Mouse (Mus musculus) E14TG2a.4 (cell line): ENCODE results near the gene Cd24a.

Experiments used
- CTCF ChIP-seq: conservative IDR thresholded peaks from 2 replicates; pipeline ENCODE4 v1.5.1; 2014; ENCODE audit warnings: low read length
- POU5F1 ChIP-seq: IDR thresholded peaks from 2 replicates; pipeline ENCODE4 v1.6.1; 2014; ENCODE audit warnings: low read length, borderline replicate concordance

DNA sequence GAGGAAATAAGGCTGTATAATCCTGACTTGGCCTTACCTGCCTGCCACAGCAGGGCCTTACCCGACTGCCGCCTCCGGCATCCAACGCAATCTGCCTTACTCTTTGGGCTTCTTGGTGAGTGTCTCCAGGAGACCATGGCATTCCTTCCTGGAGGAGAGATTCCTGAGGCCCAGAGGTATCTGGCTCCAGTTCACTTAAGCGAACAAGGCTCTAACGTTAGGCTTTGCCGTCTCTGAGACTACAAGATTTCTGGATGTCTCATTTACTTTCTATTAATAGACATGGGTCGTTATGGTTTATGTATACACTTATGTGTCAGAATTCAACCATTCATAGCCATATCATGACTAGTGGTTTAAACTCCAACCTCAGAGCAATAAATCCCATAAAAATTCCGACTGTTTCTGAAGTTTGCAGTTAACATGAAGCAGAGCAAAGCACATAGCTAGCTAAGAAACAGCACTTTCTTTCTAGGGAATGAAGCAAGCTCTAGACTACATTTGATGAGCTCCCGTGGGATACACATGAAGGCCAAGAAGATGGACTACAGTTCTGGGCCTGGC lies 26.7 kb downstream of the Cd24a start:
- no peak for TF ChIP-seq CTCF
- no peak for TF ChIP-seq POU5F1
